Mouse (Mus musculus) right cerebral cortex, adult 2 months (tissue): Measurements from ENCODE around the gene Gm20890.
"Not testable (repeated sequence)": the region's sequence is repeated elsewhere in the genome, so short reads cannot be mapped to it uniquely, and the experiment has no call there.

Source experiments
- DNase-seq, 2 experiments: peaks; one replicate each; pipeline ENCODE4 v3.0.0; 2021 to 2022; ENCODE audit warnings: low spot score in 2 of 2

The Gm20890 gene

GRCm38 (mm10) chrY:26776699-26777098, at the start of gene Gm20890:
TSS of gene Gm20890 (minus strand) at chrY:26776799.
- DNase-seq: not testable (repeated sequence)
